Mouse (Mus musculus): ENCODE results near the gene Tmigd1. TPM values are rescaled to one million over a fixed set of nuclear protein-coding genes. Genes with fewer than 3 reads are reported as not detected.

The Tmigd1 gene
- total RNA-seq, 1 experiment from 2014 or later, result 0.78 TPM

Other genes with a start within 250 kb of the Tmigd1 start
- gene Bhlha9, start 229.7 kb upstream of the Tmigd1 start, total RNA-seq (2021), result not detected in 2 replicates
- gene Trarg1, start 222.4 kb upstream of the Tmigd1 start, total RNA-seq (2021), result 40.3 and 75.9 TPM in 2 replicates
- gene Gosr1, start 138.6 kb upstream of the Tmigd1 start, total RNA-seq (2021), result 64.2 and 67.3 TPM in 2 replicates
- gene Cpd, start 55.1 kb upstream of the Tmigd1 start, total RNA-seq (2021), result 43.5 and 45.8 TPM in 2 replicates
- 54.2 and 56.1 TPM in 2 replicates for gene Blmh, start 22.6 kb downstream of the Tmigd1 start, total RNA-seq (2021)
- 37.1 and 38.4 TPM in 2 replicates for gene Slc6a4, start 96.4 kb downstream of the Tmigd1 start, total RNA-seq (2021)
- 25.3 and 28.2 TPM in 2 replicates for gene Nsrp1, start 176.3 kb downstream of the Tmigd1 start, total RNA-seq (2021)